Mouse (Mus musculus) heart, adult 11 months (tissue): ENCODE measurements around the gene Tcf7l1.

Experiments used
- DNase-seq: peaks from one replicate; pipeline ENCODE4 v3.0.0; 2022

Gene Tcf7l1

DNA sequence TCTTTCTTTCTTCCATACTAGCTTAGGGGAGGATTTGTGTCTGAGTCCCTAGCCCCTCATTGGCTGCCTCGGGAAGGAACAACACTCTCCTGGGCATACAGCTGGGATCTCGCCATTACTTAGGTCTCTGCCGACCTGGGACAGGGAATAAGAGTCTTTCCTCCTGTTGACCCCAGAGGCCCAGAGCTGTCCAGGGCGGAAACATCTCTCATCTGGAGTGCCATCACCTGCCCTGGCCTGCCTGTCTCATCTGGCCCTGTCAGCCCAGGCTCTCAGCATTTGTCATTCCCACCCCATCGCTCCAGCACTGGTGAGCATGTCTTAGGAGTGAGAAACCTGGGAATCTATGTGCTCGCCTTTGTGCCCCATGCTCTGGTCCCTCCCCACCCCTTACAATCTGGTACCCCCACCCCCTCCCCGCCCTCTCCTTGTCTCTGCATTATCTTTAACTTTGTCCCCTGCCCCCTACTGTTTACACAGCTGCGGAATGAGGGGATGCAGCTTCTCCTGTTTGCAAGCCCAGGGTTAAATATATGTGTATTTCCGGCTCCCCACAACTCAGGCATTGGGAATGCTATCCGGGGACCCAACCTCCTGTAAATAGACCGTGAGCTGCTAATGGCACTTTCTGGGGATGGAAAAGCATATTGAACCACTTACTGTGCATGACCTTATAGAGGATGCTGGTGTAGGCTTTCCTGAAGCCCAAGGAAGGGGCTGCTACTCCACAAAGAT, 92.3 kb downstream of the Tcf7l1 start:
- DNase-seq, result no peak

DNA sequence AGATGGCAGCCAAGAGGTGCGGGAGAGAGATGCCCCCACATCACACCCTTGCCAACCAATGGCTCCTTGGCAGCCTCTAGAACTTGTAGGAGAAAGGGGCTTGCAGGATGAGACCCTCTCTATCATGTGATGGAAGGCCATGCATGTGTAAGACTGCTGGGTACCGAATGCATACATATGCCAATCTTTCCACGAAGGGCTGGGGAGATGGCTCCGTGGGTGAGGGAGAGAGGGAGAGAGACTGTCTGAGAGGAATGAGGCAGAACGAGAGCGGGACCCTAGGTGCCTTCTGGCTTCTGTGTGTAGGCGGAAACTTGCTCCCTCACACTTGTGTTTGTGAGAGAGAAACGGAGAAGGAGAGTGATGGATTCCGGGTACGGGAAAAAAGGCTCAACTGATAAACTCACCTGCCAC, 94.3 kb downstream of the Tcf7l1 start:
- DNase-seq, result peak; percentile 93

DNA sequence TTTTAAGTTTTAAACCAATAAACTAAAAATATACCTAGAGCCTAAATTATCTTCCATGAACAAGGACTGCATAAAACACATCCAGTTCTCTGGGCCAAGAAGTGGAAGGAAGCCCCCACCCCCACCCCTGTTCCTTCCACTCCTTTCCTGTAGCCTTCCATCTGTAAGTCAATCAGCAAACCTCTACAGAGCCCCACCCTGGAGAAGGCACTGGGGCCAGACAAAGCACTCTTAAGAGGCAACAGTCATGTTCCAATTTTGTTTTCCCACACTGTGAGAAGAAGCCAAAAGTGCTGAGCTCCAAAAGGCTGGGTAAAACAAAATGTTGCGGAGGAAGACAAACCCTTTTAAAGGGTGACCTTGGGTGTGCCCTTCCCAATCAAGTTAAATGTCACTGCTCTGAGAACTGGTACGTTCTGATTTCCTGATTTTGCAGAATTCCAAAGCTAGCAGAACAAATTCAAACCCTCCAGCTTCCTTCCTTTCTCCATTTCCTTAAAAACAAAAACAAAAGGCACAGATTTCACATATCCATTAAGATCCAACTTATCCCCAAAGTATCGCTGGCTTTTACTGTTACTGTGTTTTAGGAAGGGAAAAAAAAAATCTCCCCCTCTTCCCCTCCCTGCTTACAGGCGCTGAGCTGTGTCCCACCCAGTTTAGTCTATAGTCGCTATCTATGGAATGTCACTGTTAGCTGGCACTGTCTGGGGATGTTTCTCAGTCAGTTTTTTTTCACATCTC, 94.8 kb downstream of the Tcf7l1 start:
- DNase-seq, result peak; percentile 94

DNA sequence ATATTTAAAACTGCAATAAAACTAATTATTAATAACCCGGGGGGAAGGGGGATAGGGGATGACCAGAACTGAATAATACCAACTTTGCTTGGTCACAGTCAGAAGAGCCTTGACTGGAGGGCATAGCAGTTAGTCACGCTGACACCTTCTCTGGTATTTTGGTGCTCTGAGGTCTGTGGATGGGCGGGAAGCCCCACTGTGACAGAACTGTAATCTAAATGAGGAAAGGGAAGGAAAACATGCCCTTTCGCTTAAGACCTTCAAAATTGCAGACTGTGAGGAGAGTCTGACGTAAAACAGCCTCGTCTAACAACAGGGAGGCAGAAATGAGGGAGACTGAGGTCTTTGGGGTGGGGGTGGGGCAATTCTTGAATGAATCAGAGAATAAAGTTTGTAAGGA, 96.6 kb downstream of the Tcf7l1 start:
- no peak for DNase-seq

DNA sequence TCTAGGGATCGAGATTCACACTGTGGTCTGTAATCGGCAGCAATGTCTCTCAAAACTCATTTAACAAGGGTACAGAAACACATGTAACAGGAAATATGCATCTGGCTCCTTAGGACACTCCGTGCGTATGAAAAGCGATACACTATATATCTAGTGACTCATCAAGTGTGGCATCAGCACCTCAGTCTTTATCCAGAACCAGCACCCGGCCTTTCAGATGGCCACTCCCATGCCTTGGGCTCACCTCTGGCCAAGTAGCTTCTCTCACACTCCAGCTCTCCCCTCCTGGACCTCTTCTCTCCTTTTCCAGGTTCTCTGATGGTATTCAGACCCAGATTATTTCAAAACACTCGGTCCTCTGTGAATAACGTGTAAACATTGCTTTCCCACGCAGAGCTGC, 97.5 kb downstream of the Tcf7l1 start:
- no peak for DNase-seq

DNA sequence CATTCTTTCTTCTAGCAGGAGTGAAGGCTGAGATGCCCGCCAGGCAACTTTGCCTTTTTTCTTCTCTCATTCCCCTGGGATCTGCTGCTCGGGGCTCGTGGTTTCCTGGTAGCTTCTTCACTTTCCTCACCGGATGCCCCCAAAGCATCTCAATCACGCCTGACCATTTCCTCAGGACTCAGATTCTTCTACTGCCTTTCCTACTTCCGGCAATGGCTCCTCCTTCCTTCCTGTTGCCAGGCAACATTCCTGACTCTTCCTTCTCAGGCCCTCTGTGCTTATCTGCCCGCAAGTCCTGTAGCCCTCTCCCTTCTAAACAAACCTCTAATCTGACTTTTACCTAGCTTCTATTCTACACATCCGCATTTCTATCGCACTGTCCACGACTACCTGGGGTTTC, 98.5 kb downstream of the Tcf7l1 start:
- DNase-seq, result peak; percentile 92

DNA sequence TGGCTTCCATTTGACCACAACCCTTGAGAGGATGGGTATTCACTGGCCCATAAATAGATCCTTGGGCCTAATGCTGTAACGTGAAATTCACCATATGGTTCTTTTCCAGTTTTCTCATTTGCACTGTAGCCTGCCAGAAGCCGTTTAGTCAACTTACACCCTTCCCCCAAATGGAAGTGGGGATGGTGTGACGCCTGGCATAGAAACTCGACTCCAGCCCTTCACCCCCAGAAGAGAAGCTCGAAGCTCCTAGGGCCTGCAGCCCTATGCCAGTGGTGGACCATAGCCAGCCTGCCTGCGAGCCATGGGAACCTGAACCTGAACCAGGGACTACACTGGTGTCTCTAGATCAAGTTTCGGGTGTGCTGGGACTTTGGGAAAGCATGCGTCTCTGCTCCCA, 99.1 kb downstream of the Tcf7l1 start:
- DNase-seq, result no peak

DNA sequence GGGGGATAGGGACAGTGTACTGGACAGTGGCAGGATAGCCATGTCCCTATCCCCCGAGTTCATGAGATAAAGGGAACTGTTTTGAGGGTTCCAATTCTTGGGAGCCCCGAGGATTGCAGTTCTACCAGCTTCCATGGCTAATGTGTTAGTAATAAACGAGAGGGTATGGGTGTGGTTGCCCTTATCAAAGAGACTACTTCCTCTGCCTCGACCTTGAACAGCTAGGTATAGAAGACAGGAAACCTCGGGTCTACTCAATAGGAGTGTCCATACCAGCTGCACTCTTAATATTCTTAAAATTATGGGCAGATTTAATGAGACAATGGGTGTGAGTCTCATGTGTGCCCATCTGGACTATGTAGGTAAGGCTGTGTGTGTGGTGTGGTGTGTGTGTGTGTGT, 100.0 kb downstream of the Tcf7l1 start:
- DNase-seq, result no peak

DNA sequence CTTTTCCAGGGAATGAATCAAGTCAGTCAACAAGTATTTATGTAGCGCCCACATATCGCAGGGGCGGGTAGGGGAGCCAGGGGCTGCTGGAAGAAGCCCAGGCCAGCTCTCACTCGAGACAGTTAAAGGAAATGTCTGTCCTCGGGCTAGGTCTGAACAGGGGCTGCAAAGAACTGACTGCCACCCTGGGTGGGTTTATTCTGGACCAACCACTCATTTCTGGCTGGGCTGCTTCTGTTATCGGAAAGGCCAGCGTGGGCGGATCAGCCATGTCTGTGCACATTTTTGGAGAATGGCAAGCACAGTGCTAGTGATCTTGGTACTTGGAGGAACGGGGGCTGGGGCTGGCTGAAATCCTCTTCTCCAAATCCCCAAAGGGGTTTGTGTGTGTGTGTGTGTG, 103.9 kb downstream of the Tcf7l1 start:
- DNase-seq, result peak; percentile 95

DNA sequence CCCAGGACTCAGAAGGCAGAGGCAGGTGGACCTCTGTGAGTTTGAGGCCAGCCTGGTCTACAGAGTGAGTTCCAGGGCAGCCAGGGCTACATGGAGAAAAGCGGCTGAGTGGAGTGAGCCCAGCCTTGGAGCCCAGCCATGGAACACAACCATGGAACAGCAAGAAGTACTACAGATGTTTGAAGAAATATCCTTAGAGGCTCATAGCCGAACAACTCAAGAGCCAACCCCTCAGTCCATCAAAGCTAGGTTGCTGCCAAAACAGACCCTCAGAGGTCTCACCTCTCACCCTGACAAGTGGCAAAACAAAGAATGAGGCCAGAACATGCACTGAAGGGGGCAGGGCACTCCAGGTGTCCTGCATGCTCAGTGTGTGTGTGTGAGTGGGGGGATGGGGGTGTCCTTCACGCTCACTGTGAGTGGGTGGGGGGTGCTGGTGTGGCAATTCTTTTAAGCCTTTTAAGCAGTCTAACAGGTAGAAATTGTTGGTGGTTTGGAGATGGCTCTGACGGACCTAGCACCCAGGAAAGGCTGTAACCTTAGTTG, 104.7 kb downstream of the Tcf7l1 start:
- DNase-seq, result peak; percentile 90

DNA sequence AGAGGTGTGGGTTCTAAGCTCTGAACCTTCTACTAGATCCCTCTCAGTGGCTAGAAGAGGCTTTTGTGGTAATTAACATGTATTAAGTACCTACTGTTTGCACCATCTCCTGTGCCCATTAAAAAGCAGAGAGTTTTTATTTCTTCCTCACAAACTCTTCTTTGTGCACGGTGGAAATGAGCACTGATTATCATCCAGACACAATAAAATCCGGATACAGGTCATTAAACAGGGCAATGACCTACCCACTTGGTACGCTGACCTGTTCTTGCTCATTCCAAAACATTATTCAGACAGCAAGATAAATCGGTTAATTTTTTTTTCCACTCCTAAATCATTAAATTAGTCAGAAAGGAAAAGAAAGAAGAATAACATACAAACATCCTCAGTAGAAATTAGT, 106.8 kb downstream of the Tcf7l1 start:
- no peak for DNase-seq

DNA sequence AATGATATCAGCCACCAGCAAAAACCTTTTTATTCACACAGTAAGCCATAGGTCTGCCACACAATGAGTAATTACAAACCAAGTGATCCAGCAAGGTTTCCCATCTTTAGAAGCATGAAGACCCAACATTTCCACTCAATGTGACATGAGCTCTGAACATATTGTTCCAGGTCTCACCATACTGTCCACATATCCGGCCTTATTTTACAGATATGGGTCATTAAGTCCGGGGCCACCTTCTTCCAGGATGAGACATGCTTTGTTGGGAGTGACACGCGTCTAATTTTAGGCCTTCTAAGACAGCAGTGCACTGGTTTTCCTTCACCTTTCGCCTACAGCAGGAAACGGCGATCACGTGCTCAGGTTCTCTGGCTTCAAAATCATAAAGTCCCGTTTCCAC, 108.1 kb downstream of the Tcf7l1 start:
- no peak for DNase-seq

DNA sequence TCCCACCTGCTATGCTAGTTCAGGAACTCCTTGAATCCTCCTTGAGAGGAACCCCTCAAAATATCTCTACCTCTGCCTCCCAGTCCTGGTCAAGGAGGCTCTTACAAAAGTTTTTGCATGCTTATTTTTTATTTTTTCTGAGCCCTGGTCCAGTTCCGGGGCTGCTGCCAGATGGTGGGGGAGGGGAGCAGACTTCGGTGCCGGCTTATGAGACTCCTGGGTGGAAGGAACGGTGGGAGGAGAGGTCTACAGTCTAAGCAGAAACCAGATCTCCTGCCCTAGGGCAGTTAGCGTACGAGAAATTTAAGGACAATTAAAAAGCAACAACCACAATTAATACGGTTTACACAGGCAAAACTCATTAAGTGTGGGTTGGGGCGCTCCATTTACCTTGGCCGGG, 110.4 kb downstream of the Tcf7l1 start:
- no peak for DNase-seq

DNA sequence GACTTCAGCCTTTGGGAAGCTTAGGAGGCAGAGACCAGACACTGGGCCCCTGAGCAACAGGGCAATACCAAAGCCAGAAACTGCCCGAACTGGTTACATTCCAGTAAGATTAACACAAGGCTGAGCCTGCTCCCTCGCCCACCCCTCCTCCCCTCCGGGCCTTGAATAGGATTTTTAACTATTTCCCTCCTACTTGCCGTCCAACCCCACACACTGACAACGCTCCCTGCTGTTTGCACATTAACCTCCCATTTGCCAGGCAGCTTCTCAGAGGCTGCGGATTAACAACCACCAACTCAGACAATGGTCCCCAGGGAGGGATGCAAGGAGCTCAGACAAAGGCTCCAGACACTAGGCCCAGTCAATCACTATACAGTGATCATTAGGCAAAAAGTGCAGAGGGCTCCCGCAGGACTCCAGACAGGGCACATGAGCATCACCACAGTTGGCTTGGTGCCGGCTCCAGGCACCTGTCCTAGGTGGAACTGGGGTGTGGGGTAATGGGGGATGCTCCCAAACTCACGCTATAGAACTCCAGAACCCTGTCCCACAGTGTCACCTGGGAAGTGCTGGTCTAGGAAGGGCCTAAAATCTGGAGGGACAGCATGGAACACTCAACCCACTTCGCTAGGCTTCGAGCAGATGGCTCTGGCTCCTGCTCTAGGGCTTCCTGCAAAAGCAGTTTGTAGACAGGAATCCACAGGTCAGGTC, 111.4 kb downstream of the Tcf7l1 start:
- no peak for DNase-seq

DNA sequence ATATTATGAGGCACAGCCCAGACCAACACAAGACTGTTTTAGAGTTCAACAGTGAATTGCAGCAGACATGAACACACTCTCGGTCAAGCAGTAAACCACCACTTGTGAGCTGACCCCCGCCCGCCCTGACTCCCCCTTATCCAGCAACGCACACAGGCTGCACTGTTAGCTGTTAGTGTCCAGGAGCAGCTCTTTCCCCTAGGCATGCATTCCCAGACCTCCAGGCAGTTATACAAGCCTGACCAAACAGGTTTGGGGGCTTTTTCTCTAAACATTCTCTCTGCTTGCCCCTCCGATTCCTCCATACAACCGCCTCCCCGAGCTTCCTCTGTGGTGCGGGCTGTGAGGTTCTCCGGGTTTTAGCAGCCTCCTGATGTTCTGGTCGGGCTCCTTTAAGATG, 112.0 kb downstream of the Tcf7l1 start:
- no peak for DNase-seq

DNA sequence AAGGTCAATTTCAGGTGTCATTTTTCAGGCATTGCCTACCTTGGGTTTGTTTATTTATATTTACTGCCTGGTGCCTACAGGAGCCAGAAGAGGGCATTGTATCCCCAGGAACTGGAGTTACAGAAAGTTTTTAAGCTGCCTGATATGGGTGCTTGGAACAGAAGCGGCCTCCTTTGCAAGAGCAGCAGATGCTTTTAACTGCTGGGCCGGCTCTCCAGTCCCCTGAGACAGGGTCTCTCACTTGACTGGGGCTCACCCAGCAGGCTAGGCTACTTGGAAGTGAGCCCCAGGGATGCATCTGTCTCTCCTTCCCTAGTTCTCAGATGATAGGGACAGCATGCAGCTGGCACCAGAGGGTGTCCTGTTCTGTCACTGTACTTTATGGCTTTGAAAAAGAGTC, 112.7 kb downstream of the Tcf7l1 start:
- DNase-seq, result peak; percentile 94

DNA sequence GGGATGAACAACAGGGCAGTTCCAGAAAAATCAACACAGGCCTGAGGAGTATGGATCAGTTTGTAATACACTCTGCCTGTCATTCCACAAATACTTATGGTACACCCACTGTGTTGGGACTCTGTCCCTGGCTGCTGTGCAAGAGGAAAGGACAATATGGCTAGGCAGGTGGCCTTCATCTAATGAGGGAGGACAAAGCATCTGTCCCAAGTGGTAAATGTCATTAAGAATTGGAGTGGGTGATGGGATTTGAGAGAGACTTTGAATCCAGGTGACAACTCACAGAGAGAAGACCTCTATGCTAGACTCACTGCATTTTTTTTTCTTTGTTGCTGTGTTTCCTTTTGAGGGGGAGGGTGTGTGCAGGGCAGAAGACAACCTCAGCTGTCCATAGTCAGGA, 115.3 kb downstream of the Tcf7l1 start:
- DNase-seq, result no peak

DNA sequence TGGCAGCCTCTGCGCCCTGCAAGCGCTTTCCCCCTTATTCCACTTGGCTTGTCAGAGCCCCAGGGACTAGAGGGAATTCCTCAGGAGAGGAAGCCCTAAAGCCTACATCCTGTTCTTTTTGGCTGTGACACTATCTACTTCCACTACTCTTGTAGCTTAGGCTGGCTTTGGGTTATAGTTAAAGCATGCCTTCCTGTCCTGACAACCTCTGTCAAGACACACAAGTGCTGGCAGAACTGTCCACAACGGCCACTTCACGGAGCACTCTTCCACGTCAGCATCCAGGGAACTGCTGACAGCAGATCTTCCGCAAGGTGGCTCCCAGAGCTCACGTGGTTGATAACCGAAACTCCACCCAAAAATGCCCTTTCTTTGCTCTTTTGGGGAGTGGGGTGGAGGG, 117.9 kb downstream of the Tcf7l1 start:
- peak; percentile 97 for DNase-seq

DNA sequence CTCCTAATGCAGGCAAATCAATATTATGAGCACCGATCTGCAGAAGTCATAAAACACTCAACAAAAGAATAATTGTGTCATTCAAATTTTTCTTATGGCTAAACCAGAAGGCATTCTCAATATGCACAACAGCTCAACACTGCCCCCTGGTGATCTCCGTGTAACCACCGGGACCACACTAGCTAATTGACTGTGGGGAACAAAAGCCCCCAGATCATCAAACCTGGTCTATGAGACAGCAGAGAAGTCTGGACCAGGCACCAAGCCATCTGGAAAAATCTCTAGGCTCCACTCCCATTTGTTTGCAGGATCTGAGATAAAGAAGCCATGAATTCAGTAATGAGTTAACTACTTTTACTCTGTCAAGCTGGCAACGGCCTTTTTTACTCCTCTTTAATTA, 122.0 kb downstream of the Tcf7l1 start:
- no peak for DNase-seq

DNA sequence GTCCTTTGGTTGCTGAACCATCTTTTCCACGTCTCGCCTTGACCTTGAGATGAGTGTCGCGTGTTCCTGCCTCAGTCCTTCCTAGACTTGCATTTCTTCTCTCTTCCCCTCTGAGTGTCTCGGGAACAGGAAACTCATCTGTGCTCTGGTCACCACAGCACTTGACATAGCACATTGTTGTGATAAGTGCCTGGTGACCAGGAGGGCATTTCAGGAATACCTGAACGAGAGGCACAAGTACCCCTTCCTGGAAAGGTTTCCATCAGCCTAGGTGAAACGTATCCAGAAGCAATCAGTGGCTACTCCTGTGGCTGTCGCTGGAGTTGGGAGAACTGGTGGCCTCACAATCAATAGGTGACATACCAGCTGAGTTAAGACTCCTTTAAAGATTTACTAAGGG, 124.8 kb downstream of the Tcf7l1 start:
- no peak for DNase-seq

DNA sequence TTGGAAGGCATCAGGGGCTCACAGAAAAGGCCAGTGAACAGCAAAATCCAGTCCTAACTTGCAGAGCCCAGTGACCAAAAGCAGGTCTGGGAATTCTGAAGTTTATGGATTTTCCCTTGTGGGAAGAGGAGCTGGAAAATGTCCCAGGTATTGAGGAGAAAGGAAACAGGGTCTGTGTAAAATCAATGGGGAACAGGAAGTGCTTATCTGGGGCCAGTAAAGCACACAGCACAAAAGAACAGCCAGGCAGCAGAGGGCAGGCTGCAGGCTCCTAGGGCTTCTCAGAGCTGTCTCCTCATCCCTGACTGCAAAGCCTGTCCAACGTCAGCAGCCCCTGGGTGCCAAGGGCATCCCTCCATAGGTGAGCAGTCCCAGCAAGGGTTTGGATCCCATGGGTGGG, 126.1 kb downstream of the Tcf7l1 start:
- peak; percentile 97 for DNase-seq

DNA sequence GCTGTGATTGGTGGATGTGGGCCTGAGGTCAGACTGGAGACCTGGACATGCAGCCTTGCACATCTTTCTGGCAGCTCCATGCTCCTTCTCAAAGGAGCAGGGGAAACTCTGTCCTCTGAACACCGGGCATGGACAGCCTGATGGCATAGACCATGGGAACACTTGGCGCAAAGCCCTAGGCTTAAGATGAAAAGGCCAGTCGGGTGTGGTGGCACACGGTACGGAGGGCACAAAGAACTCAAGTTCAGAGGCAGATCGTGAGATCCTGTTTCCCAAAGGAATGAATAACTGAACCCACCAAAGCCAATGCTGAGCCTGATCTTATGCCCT, 128.7 kb downstream of the Tcf7l1 start:
- peak; percentile 92 for DNase-seq

DNA sequence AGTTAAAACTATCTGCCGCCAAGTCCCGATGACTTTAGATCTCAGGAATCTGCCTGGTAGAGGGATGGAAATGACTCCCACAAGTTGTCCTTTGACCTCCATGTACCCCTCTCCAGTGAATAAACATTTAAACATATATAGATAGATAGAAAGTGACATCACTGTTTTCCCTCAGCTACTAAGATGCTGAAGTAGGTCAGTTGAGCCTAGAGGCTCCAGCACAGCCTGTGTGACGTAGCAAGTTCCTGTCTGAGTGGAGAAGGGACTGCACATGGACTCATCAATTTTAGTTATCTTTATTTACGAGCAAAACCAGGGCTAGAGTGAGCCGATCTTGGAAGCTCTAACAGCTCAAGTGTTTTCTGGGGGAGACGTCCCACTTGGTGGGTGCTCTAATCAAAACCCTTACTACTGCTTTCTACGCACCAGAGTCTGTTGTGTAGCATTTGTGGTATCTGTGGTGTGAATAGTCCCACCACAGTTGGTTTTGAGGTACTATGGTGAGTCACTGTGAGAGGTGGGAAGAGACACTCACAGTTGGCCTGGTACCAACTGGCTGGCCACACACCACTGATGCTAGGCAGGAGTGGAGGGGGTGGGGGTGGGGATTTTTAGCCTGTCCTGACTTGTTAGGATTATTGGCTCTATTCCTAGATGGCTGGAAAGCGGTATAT, 129.2 kb downstream of the Tcf7l1 start:
- DNase-seq, result peak; percentile 93
